ENCODE assay signal across 14 mouse cellular contexts in genomic region chr3:145417809-145418208, GRCm38 (mm10).
DNase-seq lines count a peak whose midpoint lies in the region; ATAC-seq and TF ChIP-seq lines count a peak whose summit lies in the region.
"Had no signal": no experiment of that assay in that cellular context is flagged by ENCODE, and none has a peak within 500 bp of the region (broad histone marks: within the 10 kb centered on the region; RNA-seq: fewer than 3 reads in every experiment).

No protein-coding gene starts in this region.

- peak; percentile 4 to 6 for DNase-seq in heart, adult 18-20 months
- peak; percentile 20 for DNase-seq in lung, postnatal 10 days
- DNase-seq in lung, postnatal 25 days (ENCODE audit: low spot score): no peak
- DNase-seq in gastrocnemius, adult 18-20 months (ENCODE audit: low spot score): peak; percentile 31
- no peak for DNase-seq in forebrain, postnatal 0 days
- DNase-seq in spleen, postnatal 4 days (ENCODE audit: low spot score in 2 of 2): no peak
- DNase-seq: kidney, adult 8-10 months; right cerebral cortex, postnatal 14 days; thymus, adult 18-20 months had no signal

- peaks cover 14% of the 10 kb centered on the region for H3K4me1 ChIP-seq in heart, embryonic 12.5 days (replicated peaks)
- H3K4me1 ChIP-seq in forebrain, postnatal 0 days (ENCODE audit: insufficient read depth): no peaks in the 10 kb centered on the region
- H3K4me1 ChIP-seq: forebrain, embryonic 15.5 days had no signal

- no peak overlapping the region for H3K27ac ChIP-seq in heart, embryonic 12.5 days (ENCODE audit: poor library complexity, severe bottlenecking)
- no peak overlapping the region for H3K27ac ChIP-seq in forebrain, postnatal 0 days (ENCODE audit: low read depth, low read length)
- H3K27ac ChIP-seq: forebrain, embryonic 15.5 days; heart, adult 2 months; limb, embryonic 13.5 days had no signal

- no peak for TF ChIP-seq CTCF in forebrain, postnatal 0 days (IDR thresholded peaks at IDR 0.05; ENCODE audit: low read depth)

- 46% methylated on average over 9 of the region's 9 CpGs for WGBS in heart, embryonic 12.5 days
- 79% methylated on average over 9 of the region's 9 CpGs for WGBS in forebrain, postnatal 0 days

- H3K36me3 ChIP-seq in heart, embryonic 12.5 days: no peaks in the 10 kb centered on the region
- H3K36me3 ChIP-seq in forebrain, postnatal 0 days (ENCODE audit: insufficient read depth): no peaks in the 10 kb centered on the region
- H3K36me3 ChIP-seq: forebrain, embryonic 15.5 days; limb, embryonic 13.5 days had no signal

- H3K27me3 ChIP-seq in heart, embryonic 12.5 days (replicated peaks): no peaks in the 10 kb centered on the region
- H3K27me3 ChIP-seq in forebrain, postnatal 0 days (ENCODE audit: insufficient read depth, low read length): no peaks in the 10 kb centered on the region
- H3K27me3 ChIP-seq: forebrain, embryonic 15.5 days; limb, embryonic 13.5 days had no signal

- H3K9me3 ChIP-seq in heart, embryonic 12.5 days (replicated peaks): no peaks in the 10 kb centered on the region
- H3K9me3 ChIP-seq in forebrain, postnatal 0 days (ENCODE audit: low read length): no peaks in the 10 kb centered on the region
- H3K9me3 ChIP-seq: forebrain, embryonic 15.5 days; limb, embryonic 13.5 days had no signal

- H3K9ac ChIP-seq in heart, embryonic 12.5 days: no peak overlapping the region
- H3K9ac ChIP-seq in forebrain, postnatal 0 days: no peak overlapping the region
- H3K9ac ChIP-seq: forebrain, embryonic 15.5 days; limb, embryonic 13.5 days; lung, embryonic 14.5 days had no signal

- ATAC-seq in heart, embryonic 12.5 days (ENCODE audit: insufficient number of reproducible peaks, low FRiP score): no peak
- ATAC-seq in forebrain, postnatal 0 days: no peak
- ATAC-seq: forebrain, embryonic 15.5 days had no signal

- H3K4me3 ChIP-seq in heart, embryonic 12.5 days: no peak overlapping the region
- H3K4me3 ChIP-seq in forebrain, postnatal 0 days (ENCODE audit: low read depth, low read length): no peak overlapping the region
- H3K4me3 ChIP-seq: forebrain, embryonic 15.5 days; heart, adult 2 months; limb, embryonic 13.5 days had no signal

- no peak overlapping the region for H3K4me2 ChIP-seq in heart, embryonic 12.5 days
- no peak overlapping the region for H3K4me2 ChIP-seq in forebrain, postnatal 0 days (ENCODE audit: low read depth)
- H3K4me2 ChIP-seq: forebrain, embryonic 15.5 days; limb, embryonic 13.5 days; lung, embryonic 14.5 days had no signal

Comparison
In these comparisons a context has a peak if more than half of its experiments do, and no peak if none do; other contexts are left out.
1. DNase-seq: peak in heart, adult 18-20 months (2 of 2), lung, postnatal 10 days (single experiment) and gastrocnemius, adult 18-20 months (single experiment); none in lung, postnatal 25 days (single experiment), forebrain, postnatal 0 days (single experiment) and spleen, postnatal 4 days (0 of 2).